Mouse (Mus musculus) activated CD4-positive, CD25-positive, alpha-beta regulatory T cell, adult 4 months (primary cell): ENCODE measurements around the gene Inpp4b. TPM values are rescaled to one million over a fixed set of nuclear protein-coding genes. Genes with fewer than 3 reads are reported as not detected.

Experiments used
- ATAC-seq: one replicate; pipeline ENCODE4 v1.8.0; 2017
- polyA plus RNA-seq, 2 experiments: library from polyadenylated mRNA; unstranded; fragments of 100-300 nt; shearing (Covaris generic); gene quantifications; one replicate each; pipeline ENCODE4 v1.2.1; 2017

Inpp4b gene
- polyA plus RNA-seq: 100 to 1,000 TPM; 446 to 456 TPM

- peak; percentile 61 for ATAC-seq
Observed at GRCm38 (mm10) chr8:81342236-81342998, at the start of gene Inpp4b. Gene Inpp4b, plus strand, starts transcription at chr8:81342556.

- ATAC-seq: no peak
Observed at GRCm38 (mm10) chr8:81335250-81335649, 7.1 kb upstream of the Inpp4b start.

GRCm38 (mm10) chr8:81341191-81341590 is 1.2 kb upstream of the Inpp4b start:
- no peak for ATAC-seq

- ATAC-seq: peak; percentile 55
Observed at GRCm38 (mm10) chr8:81341591-81342235, 643 bp upstream of the Inpp4b start.

GRCm38 (mm10) chr8:81342999-81343302 is 595 bp downstream of the Inpp4b start:
- no peak for ATAC-seq

GRCm38 (mm10) chr8:81345170-81345697 is 2.9 kb downstream of the Inpp4b start:
- no peak for ATAC-seq

- ATAC-seq: peak; percentile 62
Observed at GRCm38 (mm10) chr8:81349452-81349851, 7.1 kb downstream of the Inpp4b start.

- no peak for ATAC-seq
Observed at GRCm38 (mm10) chr8:81353460-81353859, 11.1 kb downstream of the Inpp4b start.

- no peak for ATAC-seq
Observed at GRCm38 (mm10) chr8:81358108-81358507, 15.8 kb downstream of the Inpp4b start.

GRCm38 (mm10) chr8:81360518-81360917 is 18.2 kb downstream of the Inpp4b start:
- ATAC-seq: no peak

GRCm38 (mm10) chr8:81361162-81361561 is 18.8 kb downstream of the Inpp4b start:
- ATAC-seq: no peak

- no peak for ATAC-seq
Observed at GRCm38 (mm10) chr8:81370607-81371006, 28.3 kb downstream of the Inpp4b start.

- ATAC-seq: no peak
Observed at GRCm38 (mm10) chr8:81371844-81372243, 29.5 kb downstream of the Inpp4b start.

- no peak for ATAC-seq
Observed at GRCm38 (mm10) chr8:81374877-81375475, 32.6 kb downstream of the Inpp4b start.

- no peak for ATAC-seq
Observed at GRCm38 (mm10) chr8:81388953-81389352, 46.6 kb downstream of the Inpp4b start.

- ATAC-seq: no peak
Observed at GRCm38 (mm10) chr8:81399071-81399470, 56.7 kb downstream of the Inpp4b start.

- no peak for ATAC-seq
Observed at GRCm38 (mm10) chr8:81399501-81399900, 57.1 kb downstream of the Inpp4b start.

- no peak for ATAC-seq
Observed at GRCm38 (mm10) chr8:81412707-81413106, 70.4 kb downstream of the Inpp4b start.

GRCm38 (mm10) chr8:81443957-81444356 is 101.6 kb downstream of the Inpp4b start:
- ATAC-seq: no peak

GRCm38 (mm10) chr8:81449798-81450197 is 107.4 kb downstream of the Inpp4b start:
- ATAC-seq: no peak

GRCm38 (mm10) chr8:81452082-81452481 is 109.7 kb downstream of the Inpp4b start:
- no peak for ATAC-seq

GRCm38 (mm10) chr8:81454830-81455229 is 112.5 kb downstream of the Inpp4b start:
- ATAC-seq: no peak

GRCm38 (mm10) chr8:81463762-81464161 is 121.4 kb downstream of the Inpp4b start:
- ATAC-seq: no peak

GRCm38 (mm10) chr8:81466776-81467175 is 124.4 kb downstream of the Inpp4b start:
- no peak for ATAC-seq
